Mouse (Mus musculus) lung, adult 2 months (tissue): Measurements from ENCODE around the gene Pck2.

ENCODE experiments used
- CTCF ChIP-seq: fragments of 200-500 bp; IDR thresholded peaks from 2 replicates; pipeline ENCODE4 v1.5.1; 2011; ENCODE audit warnings: mild to moderate bottlenecking, low read length, control low read depth; ENCODE audit not compliant: insufficient read depth
- POLR2A ChIP-seq: fragments of 200-500 bp; IDR thresholded peaks from 2 replicates; pipeline ENCODE4 v1.6.1; 2011; ENCODE audit warnings: low read depth, mild to moderate bottlenecking, control low read depth, low read length, borderline replicate concordance; ENCODE audit errors: extremely low read depth

- no peak for TF ChIP-seq CTCF
- TF ChIP-seq POLR2A = no peak
Observed at GRCm38 (mm10) chr14:55551794-55552193, 11.7 kb downstream of the Pck2 start.
